In genomic region chr17:46782341-46783221, GRCm38 (mm10) we compare ENCODE assay signal across 7 mouse cellular contexts. TPM values are rescaled to one million over a fixed set of nuclear protein-coding genes. Genes with fewer than 3 reads are reported as not detected.
A peak's percentile ranks its signal among the peaks of the same experiment; 100 is the strongest.
DNase-seq lines count a peak whose midpoint lies in the region; ATAC-seq lines count a peak whose summit lies in the region.

Gene Rpl7l1 (minus strand): TSS chr17:46782672.

- H3K9ac ChIP-seq in embryonic facial prominence, embryonic 11.5 days (replicated peaks; ENCODE audit: low read length), result peak within 1 kb of the TSS; percentile 72
- peak within 1 kb of the TSS; percentile 81 for H3K9ac ChIP-seq in limb, embryonic 11.5 days (ENCODE audit: low read length)
- H3K9ac ChIP-seq in midbrain, embryonic 14.5 days (replicated peaks; ENCODE audit: low read length), result peak within 1 kb of the TSS; percentile 71

- WGBS in embryonic facial prominence, embryonic 11.5 days, result under 1% methylated on average over 44 of the region's 44 CpGs
- under 1% methylated on average over 44 of the region's 44 CpGs for WGBS in limb, embryonic 11.5 days
- 1% methylated on average over 44 of the region's 44 CpGs for WGBS in midbrain, embryonic 14.5 days

- peak within 1 kb of the TSS; percentile 57 for H3K4me2 ChIP-seq in embryonic facial prominence, embryonic 11.5 days (ENCODE audit: low read depth, low read length)
- peak within 1 kb of the TSS; percentile 72 for H3K4me2 ChIP-seq in limb, embryonic 11.5 days (ENCODE audit: low read depth, severe bottlenecking)
- H3K4me2 ChIP-seq in midbrain, embryonic 14.5 days (ENCODE audit: low read length), result peak within 1 kb of the TSS; percentile 76

- peak within 1 kb of the TSS; percentile 68 for H3K27ac ChIP-seq in embryonic facial prominence, embryonic 11.5 days (replicated peaks; ENCODE audit: low read depth, low read length)
- peak within 1 kb of the TSS; percentile 81 for H3K27ac ChIP-seq in limb, embryonic 11.5 days (replicated peaks; ENCODE audit: low read depth, low read length)
- H3K27ac ChIP-seq in midbrain, embryonic 14.5 days (replicated peaks; ENCODE audit: low read depth, low read length), result peak within 1 kb of the TSS; percentile 85

- H3K9me3 ChIP-seq in embryonic facial prominence, embryonic 11.5 days (replicated peaks; ENCODE audit: control insufficient read depth, low read length), result no peaks in the 10 kb centered on the region
- no peaks in the 10 kb centered on the region for H3K9me3 ChIP-seq in limb, embryonic 11.5 days (ENCODE audit: control insufficient read depth, low read length)
- H3K9me3 ChIP-seq in midbrain, embryonic 14.5 days (ENCODE audit: control insufficient read depth, low read length), result no peaks in the 10 kb centered on the region

- H3K4me1 ChIP-seq in embryonic facial prominence, embryonic 11.5 days (ENCODE audit: control insufficient read depth, insufficient read depth, low read length), result no peaks in the 10 kb centered on the region
- H3K4me1 ChIP-seq in limb, embryonic 11.5 days (ENCODE audit: control insufficient read depth, insufficient read depth, low read length), result no peaks in the 10 kb centered on the region
- H3K4me1 ChIP-seq in midbrain, embryonic 14.5 days (ENCODE audit: control insufficient read depth, insufficient read depth, low read length), result peaks cover 3% of the 10 kb centered on the region; the same call in 1 of the 2 replicates

- H3K4me3 ChIP-seq in embryonic facial prominence, embryonic 11.5 days (ENCODE audit: low read depth, low read length), result peak within 1 kb of the TSS; percentile 42
- H3K4me3 ChIP-seq in limb, embryonic 11.5 days (ENCODE audit: low read depth, low read length), result peak within 1 kb of the TSS; percentile 76
- peak within 1 kb of the TSS; percentile 60 for H3K4me3 ChIP-seq in midbrain, embryonic 14.5 days (replicated peaks; ENCODE audit: low read depth, low read length)

- peaks cover 15% of the 10 kb centered on the region for H3K36me3 ChIP-seq in embryonic facial prominence, embryonic 11.5 days (replicated peaks; ENCODE audit: control insufficient read depth, insufficient read depth, low read depth, low read length)
- H3K36me3 ChIP-seq in limb, embryonic 11.5 days (ENCODE audit: control insufficient read depth, insufficient read depth, low read length), result peaks cover 27% of the 10 kb centered on the region
- H3K36me3 ChIP-seq in midbrain, embryonic 14.5 days (ENCODE audit: control insufficient read depth, insufficient read depth, low read length), result peaks cover 30% of the 10 kb centered on the region

- peak; percentile 90 for ATAC-seq in embryonic facial prominence, embryonic 11.5 days (replicated peaks; ENCODE audit: insufficient number of reproducible peaks, low FRiP score, low TSS enrichment, low read depth)
- peak; percentile 83 for ATAC-seq in limb, embryonic 11.5 days (ENCODE audit: insufficient number of reproducible peaks, low FRiP score, low TSS enrichment, low read depth)
- ATAC-seq in midbrain, embryonic 14.5 days (ENCODE audit: low FRiP score, low TSS enrichment), result peak; percentile 96

- DNase-seq in adrenal gland, postnatal 14 days, result peak; percentile 95
- DNase-seq in embryonic facial prominence, embryonic 11.5 days (ENCODE audit: low spot score), result peak; percentile 95
- DNase-seq in heart, adult 11 months, result peak; percentile 99
- peak; percentile 93 for DNase-seq in kidney, adult 18-20 months
- peak; percentile 95 for DNase-seq in limb, embryonic 11.5 days (ENCODE audit: low spot score)
- peak; percentile 97 for DNase-seq in midbrain, embryonic 14.5 days
- peak; percentile 84 to 90 for DNase-seq in spleen, adult 18-20 months

- H3K27me3 ChIP-seq in embryonic facial prominence, embryonic 11.5 days (ENCODE audit: control insufficient read depth, insufficient read depth, low read length), result no peaks in the 10 kb centered on the region
- H3K27me3 ChIP-seq in limb, embryonic 11.5 days (ENCODE audit: control insufficient read depth, insufficient read depth, low read length), result no peaks in the 10 kb centered on the region
- H3K27me3 ChIP-seq in midbrain, embryonic 14.5 days (ENCODE audit: control insufficient read depth, insufficient read depth, low read length), result no peaks in the 10 kb centered on the region

RNA-seq across cellular contexts. Expression of gene Rpl7l1, which starts in this region (rescaled TPM):
- total RNA-seq in adrenal gland, postnatal 14 days (2021), result 92.0 and 97.4 TPM in 2 replicates
- polyA plus RNA-seq in embryonic facial prominence, embryonic 11.5 days (2014; fragmentation: Nextera tagmentation; extraction: Ambion mirVana), result 198 and 207 TPM in 2 replicates
- 195 and 196 TPM in 2 replicates for polyA plus RNA-seq in limb, embryonic 11.5 days (2014; fragmentation: Nextera tagmentation; extraction: Ambion mirVana)
- 74.3 and 96.8 TPM in 2 replicates for polyA plus RNA-seq in midbrain, embryonic 14.5 days (2014; fragmentation: Nextera tagmentation; extraction: Ambion mirVana)

Comparison
In these comparisons a context has a peak if more than half of its experiments do, and no peak if none do; other contexts are left out.
1. Peak in every context shown above with its lines: DNase-seq, ATAC-seq, H3K4me3 ChIP-seq and H3K27ac ChIP-seq.